9 mouse cellular contexts compared by ENCODE assay signal in genomic region chr1:185898475-185898874, GRCm38 (mm10).
DNase-seq lines count a peak whose midpoint lies in the region; ATAC-seq and TF ChIP-seq lines count a peak whose summit lies in the region.
"Had no signal": no experiment of that assay in that cellular context is flagged by ENCODE, and none has a peak within 500 bp of the region (broad histone marks: within the 10 kb centered on the region; RNA-seq: fewer than 3 reads in every experiment).

No protein-coding gene starts in this region.

- no peak overlapping the region for H3K4me2 ChIP-seq in embryonic facial prominence, embryonic 14.5 days (ENCODE audit: low read depth, low read length)
- H3K4me2 ChIP-seq in heart, postnatal 0 days (ENCODE audit: low read depth, low read length) = no peak overlapping the region
- H3K4me2 ChIP-seq in forebrain, embryonic 12.5 days = no peak overlapping the region

- peak; percentile 89 for ATAC-seq in embryonic facial prominence, embryonic 14.5 days (ENCODE audit: low read depth)
- no peak for ATAC-seq in heart, postnatal 0 days (ENCODE audit: insufficient read depth, low read depth)
- no peak for ATAC-seq in forebrain, embryonic 12.5 days (ENCODE audit: low FRiP score)

- H3K27me3 ChIP-seq in embryonic facial prominence, embryonic 14.5 days (replicated peaks; ENCODE audit: control insufficient read depth, insufficient read depth, low read length) = no peaks in the 10 kb centered on the region
- H3K27me3 ChIP-seq in heart, postnatal 0 days (ENCODE audit: control insufficient read depth, insufficient read depth, low read length) = no peaks in the 10 kb centered on the region
- H3K27me3 ChIP-seq in forebrain, embryonic 12.5 days = no peaks in the 10 kb centered on the region

- 23% methylated on average over 9 of the region's 9 CpGs for WGBS in embryonic facial prominence, embryonic 14.5 days
- 40% methylated on average over 9 of the region's 9 CpGs for WGBS in heart, postnatal 0 days
- WGBS in forebrain, embryonic 12.5 days = 69% methylated on average over 9 of the region's 9 CpGs

- TF ChIP-seq EP300 in heart, postnatal 0 days (IDR thresholded peaks at IDR 0.05; ENCODE audit: low read depth) = no peak

- H3K36me3 ChIP-seq in embryonic facial prominence, embryonic 14.5 days (ENCODE audit: control insufficient read depth, insufficient read depth, low read length) = no peaks in the 10 kb centered on the region
- H3K36me3 ChIP-seq in heart, postnatal 0 days (replicated peaks; ENCODE audit: control insufficient read depth, insufficient read depth, low read length) = no peaks in the 10 kb centered on the region
- no peaks in the 10 kb centered on the region for H3K36me3 ChIP-seq in forebrain, embryonic 12.5 days (replicated peaks)
- H3K36me3 ChIP-seq: forebrain, embryonic 10.5 days had no signal

- H3K4me1 ChIP-seq in embryonic facial prominence, embryonic 14.5 days (ENCODE audit: control insufficient read depth, insufficient read depth, low read length) = 0 out of 2 replicates have a peak, but pooled peaks cover 6% of the 10 kb centered on the region
- no peaks in the 10 kb centered on the region for H3K4me1 ChIP-seq in heart, postnatal 0 days (ENCODE audit: control insufficient read depth, insufficient read depth)
- H3K4me1 ChIP-seq in forebrain, embryonic 12.5 days = no peaks in the 10 kb centered on the region
- H3K4me1 ChIP-seq: forebrain, embryonic 10.5 days had no signal

- H3K9ac ChIP-seq in embryonic facial prominence, embryonic 14.5 days (ENCODE audit: low read depth, low read length) = no peak overlapping the region
- no peak overlapping the region for H3K9ac ChIP-seq in heart, postnatal 0 days (replicated peaks; ENCODE audit: low read depth, low read length)
- no peak overlapping the region for H3K9ac ChIP-seq in forebrain, embryonic 12.5 days

- no peak for TF ChIP-seq CTCF in heart, postnatal 0 days (IDR thresholded peaks at IDR 0.05; ENCODE audit: low read depth)

- H3K9me3 ChIP-seq in embryonic facial prominence, embryonic 14.5 days (ENCODE audit: control insufficient read depth, low read length) = 0 out of 2 replicates have a peak, but pooled peaks cover 8% of the 10 kb centered on the region
- 0 out of 2 replicates have a peak, but pooled peaks cover 3% of the 10 kb centered on the region for H3K9me3 ChIP-seq in heart, postnatal 0 days (replicated peaks; ENCODE audit: control insufficient read depth, low read length)
- 0 out of 2 replicates have a peak, but pooled peaks cover 5% of the 10 kb centered on the region for H3K9me3 ChIP-seq in forebrain, embryonic 12.5 days
- H3K9me3 ChIP-seq: forebrain, embryonic 10.5 days had no signal

- peak; percentile 18 to 22 for DNase-seq in left cerebral cortex, postnatal 10 days (ENCODE audit: extremely low spot score in 1 of 2, low spot score in 2 of 2)
- no peak for DNase-seq in left cerebral cortex, postnatal 4 days
- peak; percentile 94 for DNase-seq in embryonic facial prominence, embryonic 14.5 days (ENCODE audit: low spot score)
- no peak for DNase-seq in heart, postnatal 0 days (ENCODE audit: low spot score)
- DNase-seq in lung, postnatal 4 days = peak; percentile 34 to 76
- DNase-seq in cerebellum, adult 9-11 months = no peak
- no peak for DNase-seq in adrenal gland, postnatal 25 days

- intact Hi-C loops in left cerebral cortex, postnatal 10 days (cut with DNase I) = no loop called here
- intact Hi-C loops in left cerebral cortex, postnatal 4 days (cut with DNase I) = no loop called here

- peak overlapping the region; percentile 82 for H3K27ac ChIP-seq in embryonic facial prominence, embryonic 14.5 days (replicated peaks; ENCODE audit: low read depth, low read length)
- peak overlapping the region; percentile 46; the same call in 1 of the 2 replicates for H3K27ac ChIP-seq in heart, postnatal 0 days (ENCODE audit: low read depth)
- H3K27ac ChIP-seq in forebrain, embryonic 12.5 days = no peak overlapping the region
- H3K27ac ChIP-seq: forebrain, embryonic 10.5 days had no signal

- no peak overlapping the region for H3K4me3 ChIP-seq in embryonic facial prominence, embryonic 14.5 days (ENCODE audit: low read depth, low read length)
- no peak overlapping the region for H3K4me3 ChIP-seq in heart, postnatal 0 days (ENCODE audit: low read depth, low read length)
- no peak overlapping the region for H3K4me3 ChIP-seq in forebrain, embryonic 12.5 days (replicated peaks)
- H3K4me3 ChIP-seq: forebrain, embryonic 10.5 days had no signal

Comparison
In these comparisons a context has a peak if more than half of its experiments do, and no peak if none do; other contexts are left out.
1. DNase-seq: peak in left cerebral cortex, postnatal 10 days (2 of 2), embryonic facial prominence, embryonic 14.5 days (single experiment) and lung, postnatal 4 days (2 of 2); none in left cerebral cortex, postnatal 4 days (single experiment), heart, postnatal 0 days (single experiment), cerebellum, adult 9-11 months (single experiment) and adrenal gland, postnatal 25 days (single experiment).